Mouse (Mus musculus): ENCODE results near the gene Cuta.

Gene Cuta

DNA sequence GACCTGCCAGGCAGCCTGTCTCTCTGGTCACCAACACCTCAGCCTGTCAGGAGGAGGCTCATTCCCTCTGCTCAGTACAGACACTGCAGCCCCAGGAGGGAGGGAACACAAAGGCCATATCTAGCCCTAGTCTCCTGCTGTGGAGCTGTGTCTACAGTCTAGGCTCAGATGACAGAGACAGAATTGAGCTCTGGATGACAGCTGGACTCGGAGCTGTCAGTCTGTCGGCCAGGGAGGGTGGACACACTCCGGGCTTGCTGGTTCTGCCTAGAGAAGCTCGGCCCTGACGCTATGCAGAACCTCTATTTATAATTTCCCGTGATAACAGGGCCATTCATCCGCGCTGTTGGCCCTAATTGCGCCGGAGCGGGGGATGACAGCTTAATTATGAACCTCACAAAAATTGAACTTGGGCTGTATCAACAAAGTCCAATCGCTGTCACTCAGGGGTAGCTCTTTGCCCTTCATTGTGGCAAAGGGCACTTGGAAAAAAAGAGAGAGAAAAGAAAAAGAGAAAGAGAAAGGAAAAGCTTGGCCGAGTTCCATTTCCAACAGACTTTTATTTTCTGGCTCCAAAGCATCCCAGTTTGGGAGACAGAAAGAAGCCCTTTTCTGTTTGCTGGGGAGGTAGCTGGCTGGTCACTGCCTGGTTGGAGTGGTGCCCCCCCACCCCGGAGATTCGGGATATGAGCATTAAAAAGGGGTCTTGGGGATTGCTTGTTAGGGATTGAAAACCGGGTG, 46.6 kb downstream of the Cuta start:
- in situ Hi-C loops (cut with MboI, MseI) = loop anchor here in 1 of 2 experiments (10.0 kb wide), 1 partner anchor 168 kb away; no protein-coding TSS in a partner anchor

- in situ Hi-C loops (cut with MboI, MseI) = loop anchor here (5.0 to 10.0 kb wide), 2 partner anchors 93 to 186 kb away; no protein-coding TSS in a partner anchor
Observed at GRCm38 (mm10) chr17:26887926-26888325, 51.4 kb downstream of the Cuta start.

DNA sequence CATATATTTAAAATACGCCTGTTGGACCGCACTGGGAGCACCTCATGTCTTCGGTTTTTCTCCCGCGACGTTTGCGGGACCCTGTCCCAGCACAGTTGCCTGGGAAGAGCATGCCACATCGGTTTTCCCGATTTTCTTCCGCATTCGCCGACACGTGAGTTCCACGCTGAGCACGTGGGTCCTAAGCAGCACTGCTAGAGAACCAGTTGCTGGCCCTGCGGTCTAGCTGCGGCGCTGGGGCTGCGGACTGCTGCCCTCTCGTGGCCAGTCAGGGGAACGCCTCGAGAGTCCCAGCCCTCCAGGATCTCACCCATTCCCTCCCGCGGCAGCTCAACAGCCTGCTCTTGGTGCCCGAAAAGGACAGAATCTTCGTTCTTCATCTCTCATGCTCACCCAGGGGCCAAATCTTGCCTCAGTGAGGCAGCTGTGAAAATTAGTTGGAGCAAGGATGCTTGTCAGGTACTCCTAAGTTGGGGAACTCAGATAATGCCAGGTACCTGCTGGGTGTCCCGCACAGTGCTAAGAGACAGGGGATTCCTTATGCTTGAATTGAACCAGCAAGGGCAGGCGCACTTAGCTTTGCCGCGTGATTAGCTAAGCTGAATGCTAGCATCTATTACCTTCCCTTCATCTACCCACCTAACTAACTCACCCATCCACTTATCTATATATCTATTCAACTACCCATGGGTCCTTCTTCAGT, 53.2 kb downstream of the Cuta start:
- in situ Hi-C loops (cut with MboI, MseI) = loop anchor here (5.0 to 10.0 kb wide), 2 partner anchors 91 to 184 kb away; no protein-coding TSS in a partner anchor

DNA sequence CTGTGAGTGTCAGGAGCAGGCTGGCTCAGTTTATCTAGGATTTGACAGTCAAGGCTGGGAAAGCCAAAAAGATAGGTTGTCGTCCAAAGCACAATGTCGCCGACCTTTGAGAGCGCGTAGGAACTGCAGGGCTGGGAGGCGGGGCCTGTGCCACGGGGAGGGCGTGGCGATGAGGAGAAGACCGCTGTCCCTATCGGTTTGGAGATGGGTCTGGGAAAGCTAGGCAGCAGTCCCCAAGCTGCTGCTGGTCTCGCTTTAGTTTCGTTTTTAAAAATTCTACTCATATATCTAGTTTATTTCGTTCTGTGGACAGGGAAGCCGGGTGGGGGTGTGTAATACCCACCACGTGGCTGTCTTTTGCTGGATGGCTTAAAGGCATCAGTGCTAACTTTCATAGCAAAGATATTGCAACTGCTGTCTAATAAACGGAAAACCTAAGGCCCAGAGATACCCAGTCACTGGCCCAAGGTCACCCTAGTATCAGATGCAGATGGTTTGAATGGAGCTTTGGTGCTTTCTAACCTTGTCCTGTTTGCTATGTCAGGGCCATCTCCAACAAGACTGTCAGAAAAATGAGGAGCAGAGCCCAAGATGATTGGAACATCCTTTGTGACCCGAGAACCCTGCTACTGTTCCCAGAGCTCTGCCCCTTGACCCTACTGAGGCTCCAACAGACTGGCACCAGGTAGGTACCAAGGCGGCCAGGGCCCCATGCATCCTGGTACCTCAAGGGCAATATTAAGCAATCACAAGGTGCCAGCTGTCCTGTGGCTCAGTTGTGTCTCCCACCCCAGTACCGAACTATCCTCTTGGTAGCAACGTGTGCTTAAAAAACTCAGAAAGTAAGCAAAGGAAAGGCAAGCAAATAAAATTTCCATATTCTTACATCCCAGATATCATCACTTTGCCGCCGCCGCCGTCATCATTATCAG, 54.1 kb downstream of the Cuta start:
- in situ Hi-C loops (cut with MboI, MseI) = loop anchor here (5.0 to 10.0 kb wide), 3 partner anchors 90 to 418 kb away; no protein-coding TSS in a partner anchor
